Mouse (Mus musculus) C2C12 (cell line): ENCODE data around the gene Gm21897. TPM values are rescaled to one million over a fixed set of nuclear protein-coding genes. Genes with fewer than 3 reads are reported as not detected.
A peak's percentile ranks its signal among the peaks of the same experiment; 100 is the strongest.

Source experiments
- H3K27me3 ChIP-seq: one replicate; pipeline ENCODE4 v1.6.1; 2011; ENCODE audit not compliant: control insufficient read depth, insufficient read depth, insufficient read length
- H3K36me3 ChIP-seq: one replicate; pipeline ENCODE4 v1.6.1; 2011; ENCODE audit not compliant: control insufficient read depth, insufficient read depth
- H3K4me3 ChIP-seq: one replicate; pipeline ENCODE4 v1.5.1; 2011; ENCODE audit warnings: mild to moderate bottlenecking, control low read depth; ENCODE audit not compliant: poor library complexity, insufficient read depth, severe bottlenecking
- H3K79me2 ChIP-seq: one replicate; pipeline ENCODE4 v1.6.1; 2011; ENCODE audit not compliant: control insufficient read depth, insufficient read depth
- H3K79me3 ChIP-seq: one replicate; pipeline ENCODE4 v1.6.1; 2011; ENCODE audit warnings: low read depth, control low read depth
- H3ac ChIP-seq: one replicate; pipeline ENCODE3; 2011; ENCODE audit warnings: low read depth; ENCODE audit not compliant: control insufficient read depth, insufficient read length
- CEBPB ChIP-seq: IDR thresholded peaks from one replicate; pipeline ENCODE4 v1.6.1; 2011; ENCODE audit warnings: low read depth, mild to moderate bottlenecking, control low read depth, moderate library complexity
- CTCF ChIP-seq: IDR thresholded peaks from one replicate; pipeline ENCODE4 v1.5.1; 2011; ENCODE audit not compliant: control insufficient read depth, insufficient read depth, insufficient read length
- FOSL1 ChIP-seq: IDR thresholded peaks from one replicate; pipeline ENCODE4 v1.8.0; 2011; ENCODE audit warnings: mild to moderate bottlenecking, low read length; ENCODE audit not compliant: poor library complexity, insufficient read depth, severe bottlenecking
- MAX ChIP-seq: IDR thresholded peaks from one replicate; pipeline ENCODE4 v1.6.1; 2011; ENCODE audit warnings: mild to moderate bottlenecking, control low read depth
- MYOD1 ChIP-seq: IDR thresholded peaks from one replicate; pipeline ENCODE4 v1.6.1; 2011; ENCODE audit warnings: low read depth; ENCODE audit not compliant: control insufficient read depth, insufficient read length
- MYOG ChIP-seq: IDR thresholded peaks from one replicate; pipeline ENCODE4 v1.6.1; 2011; ENCODE audit not compliant: control insufficient read depth, insufficient read length; ENCODE audit errors: extremely low read depth
- USF1 ChIP-seq: IDR thresholded peaks from one replicate; pipeline ENCODE4 v1.6.1; 2011; ENCODE audit warnings: low read depth, mild to moderate bottlenecking, control low read depth, moderate library complexity
- polyA plus RNA-seq: library from polyadenylated mRNA; unstranded; fragments of >200 nt; fragmentation: generic; extraction: Trizol; gene quantifications from one replicate; pipeline ENCODE4 v1.2.1, GENCODE M21; 2012; ENCODE audit warnings: missing spikeins

Gm21897 gene
- polyA plus RNA-seq, 1 experiment, result not detected

- Histone ChIP-seq H3K36me3 (no peaks in the 10 kb centered on the region), H3K79me3 (no peaks in the 10 kb centered on the region), H3K79me2 (no peaks in the 10 kb centered on the region), H3K4me3 (no peak overlapping the region), H3ac (no peak overlapping the region), H3K27me3 (no peaks in the 10 kb centered on the region)
- TF ChIP-seq USF1, result no peak
- no peak for TF ChIP-seq MYOG
- TF ChIP-seq FOSL1, result no peak
- no peak for TF ChIP-seq MAX
- no peak for TF ChIP-seq CEBPB
These were observed 37.6 kb downstream of the Gm21897 start for GRCm38 (mm10) chr16:15354901-15355300.

- H3K79me2 ChIP-seq, result no peaks in the 10 kb centered on the region
- no peak overlapping the region for H3K4me3 ChIP-seq
- H3K36me3 ChIP-seq, result no peaks in the 10 kb centered on the region
- H3ac ChIP-seq, result no peak overlapping the region
- H3K27me3 ChIP-seq, result no peaks in the 10 kb centered on the region
- no peak for TF ChIP-seq MAX
- no peak for TF ChIP-seq USF1
- TF ChIP-seq CTCF, result no peak
- TF ChIP-seq MYOD1, result no peak
- no peak for TF ChIP-seq FOSL1
- TF ChIP-seq MYOG, result no peak
- TF ChIP-seq CEBPB, result no peak
- H3K79me3 ChIP-seq, result no peaks in the 10 kb centered on the region
These were observed 38.1 kb downstream of the Gm21897 start for GRCm38 (mm10) chr16:15355339-15355738.

- no peaks in the 10 kb centered on the region for H3K79me2 ChIP-seq
- no peaks in the 10 kb centered on the region for H3K27me3 ChIP-seq
- TF ChIP-seq MAX, result no peak
- no peaks in the 10 kb centered on the region for H3K36me3 ChIP-seq
- H3K79me3 ChIP-seq, result no peaks in the 10 kb centered on the region
- H3K4me3 ChIP-seq, result no peak overlapping the region
- H3ac ChIP-seq, result no peak overlapping the region
These were observed 40.5 kb downstream of the Gm21897 start for GRCm38 (mm10) chr16:15357766-15358165.

- Histone ChIP-seq H3K36me3 (no peaks in the 10 kb centered on the region), H3K79me2 (no peaks in the 10 kb centered on the region), H3K4me3 (no peak overlapping the region), H3K79me3 (no peaks in the 10 kb centered on the region), H3K27me3 (no peaks in the 10 kb centered on the region), H3ac (no peak overlapping the region)
- TF ChIP-seq USF1, result no peak
- TF ChIP-seq CTCF, result no peak
- TF ChIP-seq MYOD1, result no peak
- no peak for TF ChIP-seq CEBPB
- no peak for TF ChIP-seq MYOG
- no peak for TF ChIP-seq MAX
- no peak for TF ChIP-seq FOSL1
These were observed 42.0 kb downstream of the Gm21897 start for GRCm38 (mm10) chr16:15359110-15359782.

GRCm38 (mm10) chr16:15360825-15361224, 43.6 kb downstream of the Gm21897 start:
- no peaks in the 10 kb centered on the region for H3K79me2 ChIP-seq
- H3K36me3 ChIP-seq, result no peaks in the 10 kb centered on the region
- no peaks in the 10 kb centered on the region for H3K27me3 ChIP-seq
- no peak for TF ChIP-seq MAX
- TF ChIP-seq CEBPB, result peak; percentile 45
- no peak overlapping the region for H3K4me3 ChIP-seq
- H3K79me3 ChIP-seq, result no peaks in the 10 kb centered on the region
- no peak overlapping the region for H3ac ChIP-seq
